Mouse (Mus musculus) MEL (cell line): Measurements from ENCODE around the gene Naa20.

Experiments used
- CTCF ChIP-seq, 3 experiments: IDR thresholded peaks in 2 of 3; conservative IDR thresholded peaks in 1 of 3; 2 replicates each; pipeline ENCODE4 v1.5.1; 2011 to 2012; ENCODE audit warnings: low read length in 3 of 3, low read depth in 2 of 3, mild to moderate bottlenecking in 2 of 3, improper control_type of control experiment in 1 of 3, inconsistent platforms in 1 of 3, mixed read lengths in 1 of 3, moderate library complexity in 1 of 3; ENCODE audit not compliant: control insufficient read depth in 1 of 3, insufficient read depth in 1 of 3, poor library complexity in 1 of 3, severe bottlenecking in 1 of 3
- MAX ChIP-seq: IDR thresholded peaks from 2 replicates; pipeline ENCODE4 v1.6.1; 2011; ENCODE audit warnings: low read length, improper control_type of control experiment
- MEF2A ChIP-seq: IDR thresholded peaks from 2 replicates; pipeline ENCODE4 v1.6.1; 2014; ENCODE audit warnings: low read depth, mild to moderate bottlenecking, inconsistent platforms, low read length, improper control_type of control experiment; ENCODE audit not compliant: poor library complexity, insufficient replicate concordance, severe bottlenecking; ENCODE audit errors: extremely low read depth
- POLR2A ChIP-seq, 2 experiments: IDR thresholded peaks; 2 replicates each; pipeline ENCODE4 v1.6.1; 2011 to 2012; ENCODE audit warnings: low read length in 2 of 2, mild to moderate bottlenecking in 2 of 2, control low read depth in 1 of 2, improper control_type of control experiment in 1 of 2, low read depth in 1 of 2, moderate library complexity in 1 of 2; ENCODE audit not compliant: control insufficient read depth in 1 of 2, insufficient read depth in 1 of 2, poor library complexity in 1 of 2
- POLR2AphosphoS2 ChIP-seq: IDR thresholded peaks from 2 replicates; pipeline ENCODE4 v1.6.1; 2011; ENCODE audit warnings: low read length, improper control_type of control experiment
- TBP ChIP-seq: IDR thresholded peaks from 2 replicates; pipeline ENCODE4 v1.8.0; 2011; ENCODE audit warnings: low read depth, low read length, improper control_type of control experiment
- ZC3H11A ChIP-seq: IDR thresholded peaks from 2 replicates; pipeline ENCODE4 v1.6.1; 2012; ENCODE audit warnings: low read depth, mild to moderate bottlenecking, inconsistent platforms, low read length, improper control_type of control experiment

GRCm38 (mm10) chr2:145866238-145866637, 35.7 kb upstream of the Naa20 start:
- TF ChIP-seq CTCF (IDR thresholded peaks at IDR 0.05 in 2 of 3, conservative IDR thresholded peaks at IDR 0.05 in 1 of 3; ENCODE audit: control insufficient read depth in 1 of 3, insufficient read depth in 1 of 3, low read depth in 2 of 3, low read length in 3 of 3, poor library complexity in 1 of 3, severe bottlenecking in 1 of 3), result no peak
- no peak for TF ChIP-seq POLR2A (IDR thresholded peaks at IDR 0.05; ENCODE audit: control insufficient read depth in 1 of 2, insufficient read depth in 1 of 2, low read depth in 1 of 2, low read length in 2 of 2, poor library complexity in 1 of 2)
- TF ChIP-seq MEF2A, result no peak
- no peak for TF ChIP-seq ZC3H11A
- no peak for TF ChIP-seq MAX
- TF ChIP-seq TBP, result no peak
- TF ChIP-seq POLR2AphosphoS2, result no peak
